In genomic region chr7:141096021-141096420, GRCm38 (mm10) we compare ENCODE assay signal across 9 mouse cellular contexts. TPM values are rescaled to one million over a fixed set of nuclear protein-coding genes. Genes with fewer than 3 reads are reported as not detected.
A peak's percentile ranks its signal among the peaks of the same experiment; 100 is the strongest.
DNase-seq lines count a peak whose midpoint lies in the region; ATAC-seq lines count a peak whose summit lies in the region.
"Had no signal": no experiment of that assay in that cellular context is flagged by ENCODE, and none has a peak within 500 bp of the region (broad histone marks: within the 10 kb centered on the region; RNA-seq: fewer than 3 reads in every experiment).

No protein-coding gene starts in this region.

- ATAC-seq in megakaryocyte, adult 5-6 weeks (ENCODE audit: poor library complexity, severe bottlenecking) = no peak
- ATAC-seq in liver, embryonic 13.5 days (ENCODE audit: low read depth) = no peak

- peak overlapping the region; percentile 77 for H3K27ac ChIP-seq in liver, embryonic 13.5 days

- H3K4me1 ChIP-seq in megakaryocyte, embryonic 14.5 days = peaks cover 69% of the 10 kb centered on the region
- H3K4me1 ChIP-seq in liver, embryonic 13.5 days (replicated peaks) = peaks cover 70% of the 10 kb centered on the region

- peak overlapping the region; percentile 53 for H3K4me2 ChIP-seq in liver, embryonic 13.5 days

- peaks cover 45% of the 10 kb centered on the region for H3K36me3 ChIP-seq in megakaryocyte, embryonic 14.5 days (replicated peaks; ENCODE audit: low read length)
- H3K36me3 ChIP-seq in liver, embryonic 13.5 days = no peaks in the 10 kb centered on the region

- peak overlapping the region; percentile 57; the same call in 1 of the 2 replicates for H3K9ac ChIP-seq in liver, embryonic 13.5 days

- H3K27me3 ChIP-seq in megakaryocyte, embryonic 14.5 days (replicated peaks) = peaks cover 2% of the 10 kb centered on the region
- peaks cover 25% of the 10 kb centered on the region for H3K27me3 ChIP-seq in liver, embryonic 13.5 days

- DNase-seq in heart, adult 11 months = peak; percentile 94
- DNase-seq in heart, postnatal 10 days = no peak
- DNase-seq in liver, embryonic 13.5 days = no peak
- peak; percentile 58 to 71 for DNase-seq in thymus, postnatal 36 days
- DNase-seq in ovary, adult 18-20 months (ENCODE audit: low spot score) = no peak
- no peak for DNase-seq in gastrocnemius, postnatal 14 days

- no peaks in the 10 kb centered on the region for H3K9me3 ChIP-seq in megakaryocyte, embryonic 14.5 days
- no peaks in the 10 kb centered on the region for H3K9me3 ChIP-seq in liver, embryonic 13.5 days (replicated peaks)

- intact Hi-C loops in heart, postnatal 10 days (cut with DNase I) = no loop called here
- intact Hi-C loops in gastrocnemius, postnatal 14 days (cut with DNase I; ENCODE audit: low total_unique reads) = no loop called here

- H3K4me3 ChIP-seq in megakaryocyte, embryonic 14.5 days (replicated peaks) = peak overlapping the region; percentile 95
- peak overlapping the region; percentile 37 for H3K4me3 ChIP-seq in liver, embryonic 13.5 days (replicated peaks)

- 55% methylated on average over 6 of the region's 6 CpGs for WGBS in liver, embryonic 13.5 days (ENCODE audit: insufficient replicate concordance)

RNA-seq across cellular contexts. Expression of gene Sigirr, which starts 4.4 kb away (rescaled TPM):
- total RNA-seq in heart, postnatal 10 days (2021) = 1 to 10 TPM; 6.7 to 8.2 TPM
- polyA plus RNA-seq in megakaryocyte, embryonic 14.5 days (2012; ENCODE audit: insufficient read depth, low replicate concordance) = 41.8 and 92.9 TPM in 2 replicates
- 7.5 and 9.3 TPM in 2 replicates for total RNA-seq in megakaryocyte, adult 5-6 weeks (2015)
- total RNA-seq in megakaryocyte, adult 5-6 weeks (2017) = 7.7 and 8.2 TPM in 2 replicates
- polyA plus RNA-seq in liver, embryonic 13.5 days (2015; fragmentation: Nextera tagmentation; extraction: Ambion mirVana) = 16.5 and 16.9 TPM in 2 replicates
- 1 to 10 TPM; 2.8 to 3.2 TPM for total RNA-seq in gastrocnemius, postnatal 14 days (2021)

RNA-seq across cellular contexts. Expression of gene Pkp3, which starts 18.0 kb away (rescaled TPM):
- under 1 TPM in 1 of 2 experiments, not detected in 1; 0.24 TPM for total RNA-seq in heart, postnatal 10 days (2021)
- polyA plus RNA-seq in megakaryocyte, embryonic 14.5 days (2012; ENCODE audit: insufficient read depth, low replicate concordance) = 2.5 and 3.0 TPM in 2 replicates
- 6.7 and 9.7 TPM in 2 replicates for total RNA-seq in megakaryocyte, adult 5-6 weeks (2015)
- total RNA-seq in megakaryocyte, adult 5-6 weeks (2017) = 3.8 and 6.1 TPM in 2 replicates
- polyA plus RNA-seq in liver, embryonic 13.5 days (2015; fragmentation: Nextera tagmentation; extraction: Ambion mirVana) = 0.70 and 0.71 TPM in 2 replicates
- total RNA-seq in gastrocnemius, postnatal 14 days (2021) = not detected

RNA-seq across cellular contexts. Expression of gene Ano9, which starts 21.6 kb away (rescaled TPM):
- under 1 TPM; 0.10 to 0.14 TPM for total RNA-seq in heart, postnatal 10 days (2021)
- not detected in 2 replicates for polyA plus RNA-seq in megakaryocyte, embryonic 14.5 days (2012; ENCODE audit: insufficient read depth, low replicate concordance)
- not detected in 2 replicates for total RNA-seq in megakaryocyte, adult 5-6 weeks (2015)
- not detected in 2 replicates for total RNA-seq in megakaryocyte, adult 5-6 weeks (2017)
- 0.12 and 0.20 TPM in 2 replicates for polyA plus RNA-seq in liver, embryonic 13.5 days (2015; fragmentation: Nextera tagmentation; extraction: Ambion mirVana)
- total RNA-seq in gastrocnemius, postnatal 14 days (2021) = not detected
- total RNA-seq: megakaryocyte-erythroid progenitor cell, adult 5-6 weeks had no signal

RNA-seq across cellular contexts. Expression of gene Ptdss2, which starts 26.2 kb away (rescaled TPM):
- 10 to 100 TPM; 37.4 to 45.9 TPM for total RNA-seq in heart, postnatal 10 days (2021)
- polyA plus RNA-seq in megakaryocyte, embryonic 14.5 days (2012; ENCODE audit: insufficient read depth, low replicate concordance) = 32.9 and 81.5 TPM in 2 replicates
- 7.1 and 10.2 TPM in 2 replicates for total RNA-seq in megakaryocyte, adult 5-6 weeks (2015)
- 1.9 and 2.6 TPM in 2 replicates for total RNA-seq in megakaryocyte, adult 5-6 weeks (2017)
- 138 and 147 TPM in 2 replicates for polyA plus RNA-seq in liver, embryonic 13.5 days (2015; fragmentation: Nextera tagmentation; extraction: Ambion mirVana)
- 10 to 100 TPM; 15.5 to 21.9 TPM for total RNA-seq in gastrocnemius, postnatal 14 days (2021)

RNA-seq across cellular contexts. Expression of gene B4galnt4, which starts 35.1 kb away (rescaled TPM):
- under 1 TPM in 1 of 2 experiments, not detected in 1; 0.22 TPM for total RNA-seq in heart, postnatal 10 days (2021)
- polyA plus RNA-seq in megakaryocyte, embryonic 14.5 days (2012; ENCODE audit: insufficient read depth, low replicate concordance) = 11.5 and 17.3 TPM in 2 replicates
- total RNA-seq in megakaryocyte, adult 5-6 weeks (2015) = 1.5 and 3.0 TPM in 2 replicates
- 1.7 and 2.5 TPM in 2 replicates for total RNA-seq in megakaryocyte, adult 5-6 weeks (2017)
- 0.75 and 0.81 TPM in 2 replicates for polyA plus RNA-seq in liver, embryonic 13.5 days (2015; fragmentation: Nextera tagmentation; extraction: Ambion mirVana)
- under 1 TPM in 1 of 2 experiments, not detected in 1; 0.23 TPM for total RNA-seq in gastrocnemius, postnatal 14 days (2021)

Comparison
In these comparisons a context has a peak if more than half of its experiments do, and no peak if none do; other contexts are left out.
1. DNase-seq: peak in heart, adult 11 months (single experiment) and thymus, postnatal 36 days (2 of 2); none in heart, postnatal 10 days (0 of 2), liver, embryonic 13.5 days (single experiment), ovary, adult 18-20 months (single experiment) and gastrocnemius, postnatal 14 days (single experiment).